Mouse (Mus musculus) layer of hippocampus, adult 9-11 months (tissue): ENCODE results near the gene Foxn1.

Experiments
- DNase-seq: peaks from one replicate; pipeline ENCODE4 v3.0.0; 2022

Gene Foxn1

GRCm38 (mm10) chr11:78386508-78387043 is at the start of gene Foxn1:
TSS of gene Foxn1 (minus strand) at chr11:78386558.
- DNase-seq: no peak

- no peak for DNase-seq
Observed at GRCm38 (mm10) chr11:78435776-78436349, 49.5 kb upstream of the Foxn1 start.

GRCm38 (mm10) chr11:78434052-78434451 is 47.7 kb upstream of the Foxn1 start:
- DNase-seq: no peak

GRCm38 (mm10) chr11:78431176-78431575 is 44.8 kb upstream of the Foxn1 start:
- no peak for DNase-seq

- no peak for DNase-seq
Observed at GRCm38 (mm10) chr11:78430195-78430878, 44.0 kb upstream of the Foxn1 start.

- no peak for DNase-seq
Observed at GRCm38 (mm10) chr11:78428309-78428708, 42.0 kb upstream of the Foxn1 start.

GRCm38 (mm10) chr11:78427655-78428054 is 41.3 kb upstream of the Foxn1 start:
- DNase-seq: no peak

- DNase-seq: no peak
Observed at GRCm38 (mm10) chr11:78425572-78425971, 39.2 kb upstream of the Foxn1 start.

- DNase-seq: peak; percentile 11
Observed at GRCm38 (mm10) chr11:78424352-78424751, 38.0 kb upstream of the Foxn1 start.

GRCm38 (mm10) chr11:78422055-78422819 is 35.9 kb upstream of the Foxn1 start, which contains the start of gene Slc13a2:
TSS of gene Slc13a2 (minus strand) at chr11:78422217.
- DNase-seq: no peak

GRCm38 (mm10) chr11:78421201-78422009 is 35.0 kb upstream of the Foxn1 start:
- DNase-seq: no peak

GRCm38 (mm10) chr11:78420263-78420889 is 34.0 kb upstream of the Foxn1 start:
- no peak for DNase-seq

- DNase-seq: no peak
Observed at GRCm38 (mm10) chr11:78416854-78417253, 30.5 kb upstream of the Foxn1 start.

GRCm38 (mm10) chr11:78412861-78413260 is 26.5 kb upstream of the Foxn1 start:
- peak; percentile 32 for DNase-seq

- no peak for DNase-seq
Observed at GRCm38 (mm10) chr11:78412324-78412850, 26.0 kb upstream of the Foxn1 start.

GRCm38 (mm10) chr11:78411606-78412323 is 25.4 kb upstream of the Foxn1 start:
- DNase-seq: peak; percentile 45

GRCm38 (mm10) chr11:78408256-78409240 is 22.2 kb upstream of the Foxn1 start:
- DNase-seq: no peak

GRCm38 (mm10) chr11:78402062-78402461 is 15.7 kb upstream of the Foxn1 start:
- DNase-seq: no peak

GRCm38 (mm10) chr11:78401469-78401868 is 15.1 kb upstream of the Foxn1 start:
- DNase-seq: no peak

GRCm38 (mm10) chr11:78400936-78401335 is 14.6 kb upstream of the Foxn1 start:
- no peak for DNase-seq
